Mouse (Mus musculus): ENCODE measurements around the gene Slc25a14. TPM values are rescaled to one million over a fixed set of nuclear protein-coding genes. Genes with fewer than 3 reads are reported as not detected.

Gene Slc25a14
- polyA plus RNA-seq, 1 experiment: 0.02 TPM

DNA sequence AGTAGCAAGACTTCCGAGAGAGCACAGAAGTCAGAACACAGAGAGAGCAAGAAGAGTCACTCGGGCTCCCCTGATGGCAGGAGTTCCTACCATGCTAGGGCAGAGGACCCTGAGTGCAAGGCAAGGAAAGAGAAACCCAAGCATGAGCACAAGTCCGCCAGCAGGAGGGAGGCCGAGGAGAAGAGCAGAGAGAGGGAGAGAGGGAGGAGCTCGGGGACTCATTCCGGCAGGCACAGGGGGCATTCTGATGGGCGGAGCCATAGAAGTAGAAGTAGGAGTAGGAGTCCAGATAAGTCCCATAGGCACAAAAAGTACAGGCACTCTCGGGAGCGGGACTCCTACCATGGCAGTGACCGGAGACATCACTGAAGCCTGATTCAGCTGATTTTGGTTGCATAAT, 86.5 kb downstream of the Slc25a14 start:
- Histone ChIP-seq H3K4me1 (ENCODE audit: control insufficient read depth) (no peaks in the 10 kb centered on the region), H3K4me3 (replicated peaks) (no peak overlapping the region), H3K36me3 (ENCODE audit: control insufficient read depth) (peaks cover 58% of the 10 kb centered on the region)

More for the DNA sequence above, 86.5 kb downstream of the Slc25a14 start:
- TF ChIP-seq GATA1 (IDR thresholded peaks at IDR 0.05; ENCODE audit: low read length) (no peak), TAL1 (IDR thresholded peaks at IDR 0.05; ENCODE audit: low read length) (no peak)
- no peaks in the 10 kb centered on the region; the same call in none of the 2 replicates for H3K9me3 ChIP-seq (ENCODE audit: control insufficient read depth, low read length)
- H3K27me3 ChIP-seq (ENCODE audit: control insufficient read depth): no peaks in the 10 kb centered on the region

Other genes starting within 250 kb of the Slc25a14 start
- 0.06 and 0.09 TPM in 2 replicates for gene Elf4, start 160.3 kb upstream of the Slc25a14 start, polyA plus RNA-seq (2012)
- gene Aifm1, start 109.8 kb upstream of the Slc25a14 start, polyA plus RNA-seq (2012): 0.25 and 0.31 TPM in 2 replicates
- not detected in 2 replicates for gene Rab33a, start 104.1 kb upstream of the Slc25a14 start, polyA plus RNA-seq (2012)
- gene Zfp280c, start 28.9 kb upstream of the Slc25a14 start, polyA plus RNA-seq (2012): not detected in 2 replicates
- not detected in 2 replicates for gene Gpr119, start 51.1 kb downstream of the Slc25a14 start, polyA plus RNA-seq (2012)
- gene Rbmx2, start 71.6 kb downstream of the Slc25a14 start, polyA plus RNA-seq (2012): 3.3 and 3.9 TPM in 2 replicates